ENCODE assay signal across 10 mouse cellular contexts in the genomic region with DNA sequence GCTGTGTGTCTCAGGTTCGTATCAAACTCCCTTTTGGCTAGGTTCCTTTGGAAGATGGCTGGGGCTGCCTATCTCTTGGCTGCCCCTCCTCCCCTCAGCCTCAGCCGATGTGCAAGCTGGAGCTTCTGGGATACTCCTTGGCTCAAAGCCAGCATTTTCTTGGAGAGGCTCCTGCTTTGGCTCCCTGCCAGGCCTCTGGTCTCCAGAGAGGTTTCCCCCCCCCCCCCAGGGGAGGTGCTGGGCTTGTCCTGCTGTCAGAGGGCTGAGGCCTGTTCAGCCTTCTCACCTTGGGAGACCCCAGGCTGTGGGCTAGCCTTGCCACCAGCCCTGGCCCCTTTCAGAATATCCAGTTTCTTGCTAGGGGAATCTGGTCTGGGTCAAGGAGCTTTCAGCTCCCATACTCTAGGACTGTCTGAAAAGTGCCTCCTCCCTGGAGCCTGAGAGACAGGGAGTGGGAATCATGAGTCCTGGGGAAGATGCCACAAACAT. TPM values are rescaled to one million over a fixed set of nuclear protein-coding genes. Genes with fewer than 3 reads are reported as not detected.
DNase-seq lines count a peak whose midpoint lies in the region; ATAC-seq and TF ChIP-seq lines count a peak whose summit lies in the region.
"Had no signal": no experiment of that assay in that cellular context is flagged by ENCODE, and none has a peak within 500 bp of the region (broad histone marks: within the 10 kb centered on the region; RNA-seq: fewer than 3 reads in every experiment).

No protein-coding gene starts in this region.

- no peak overlapping the region for H3K9ac ChIP-seq in heart, embryonic 15.5 days
- H3K9ac ChIP-seq: embryonic facial prominence, embryonic 13.5 days; liver, embryonic 15.5 days had no signal

- H3K4me3 ChIP-seq in heart, embryonic 15.5 days, result no peak overlapping the region
- H3K4me3 ChIP-seq in thymus, adult 2 months (ENCODE audit: control insufficient read depth, insufficient read depth, low read length), result no peak overlapping the region
- H3K4me3 ChIP-seq: embryonic facial prominence, embryonic 13.5 days; liver, embryonic 15.5 days had no signal

- ATAC-seq in heart, embryonic 15.5 days (replicated peaks; ENCODE audit: insufficient number of reproducible peaks, insufficient read depth, low FRiP score, low read depth), result peak; percentile 74

- no peaks in the 10 kb centered on the region for H3K9me3 ChIP-seq in heart, embryonic 15.5 days (replicated peaks)
- H3K9me3 ChIP-seq: embryonic facial prominence, embryonic 13.5 days; liver, embryonic 15.5 days had no signal

- H3K4me1 ChIP-seq in heart, embryonic 15.5 days (replicated peaks), result peaks cover 24% of the 10 kb centered on the region
- no peaks in the 10 kb centered on the region for H3K4me1 ChIP-seq in thymus, adult 2 months (replicated peaks; ENCODE audit: control insufficient read depth, insufficient read depth, low read length)

- no peaks in the 10 kb centered on the region for H3K36me3 ChIP-seq in heart, embryonic 15.5 days
- no peaks in the 10 kb centered on the region for H3K36me3 ChIP-seq in thymus, adult 2 months (ENCODE audit: control insufficient read depth, insufficient read depth, low read length)
- H3K36me3 ChIP-seq: embryonic facial prominence, embryonic 13.5 days; liver, embryonic 15.5 days had no signal

- TF ChIP-seq POLR2A in thymus, adult 2 months (IDR thresholded peaks at IDR 0.05; ENCODE audit: control insufficient read depth, extremely low read depth, insufficient read depth, low read length, poor library complexity), result no peak

- 9% methylated on average over 2 of the region's 2 CpGs for WGBS in heart, embryonic 15.5 days
- 64% methylated on average over 2 of the region's 2 CpGs for WGBS in thymus, adult 2 months

- intact Hi-C loops in left cerebral cortex, postnatal 14 days (cut with DNase I), result no loop called here

- H3K27me3 ChIP-seq in heart, embryonic 15.5 days, result peaks cover 75% of the 10 kb centered on the region
- H3K27me3 ChIP-seq in thymus, adult 2 months (ENCODE audit: control insufficient read depth, insufficient read depth, low read length), result no peaks in the 10 kb centered on the region; the same call in 1 of the 2 replicates

- no peak overlapping the region for H3K4me2 ChIP-seq in heart, embryonic 15.5 days
- H3K4me2 ChIP-seq: embryonic facial prominence, embryonic 13.5 days; liver, embryonic 15.5 days had no signal

- no peak for TF ChIP-seq CTCF in thymus, adult 2 months (IDR thresholded peaks at IDR 0.05; ENCODE audit: borderline replicate concordance, control insufficient read depth, extremely low read depth, insufficient read depth, low read length, poor library complexity)

- peak; percentile 81 to 91 for DNase-seq in frontal cortex, adult 2 months (ENCODE audit: extremely low spot score in 1 of 2, low spot score in 1 of 2)
- no peak for DNase-seq in frontal cortex, postnatal 25 days (ENCODE audit: low spot score in 2 of 2)
- peak; percentile 40 for DNase-seq in 3134 (ENCODE audit: extremely low read depth, insufficient read length, low spot score)
- peak; percentile 86 to 90 for DNase-seq in cerebellum, postnatal 10 days
- peak; percentile 89 to 96 for DNase-seq in left cerebral cortex, postnatal 14 days (ENCODE audit: low spot score in 2 of 2)
- peak; percentile 79 for DNase-seq in right cerebral cortex, adult 2 months (ENCODE audit: low spot score in 2 of 2)
- no peak for DNase-seq in thymus, adult 2 months

- 0 out of 2 replicates have a peak overlapping the region, but pooled peaks have one; percentile 11 for H3K27ac ChIP-seq in heart, embryonic 15.5 days
- no peak overlapping the region for H3K27ac ChIP-seq in thymus, adult 2 months (ENCODE audit: control insufficient read depth, insufficient read depth, low read length)
- H3K27ac ChIP-seq: embryonic facial prominence, embryonic 13.5 days; liver, embryonic 15.5 days had no signal

RNA-seq across cellular contexts. Expression of a gene that starts 54.1 kb away (rescaled TPM):
- polyA plus RNA-seq in frontal cortex, adult 2 months (2012; rRNA removed), result 73.0 and 84.6 TPM in 2 replicates
- 23.7 and 32.6 TPM in 2 replicates for polyA plus RNA-seq in heart, embryonic 15.5 days (2015; fragmentation: Nextera tagmentation; extraction: Ambion mirVana)
- total RNA-seq in left cerebral cortex, postnatal 14 days (2021), result 10 to 100 TPM; 84.3 to 90.1 TPM
- 152 and 164 TPM in 2 replicates for polyA plus RNA-seq in thymus, adult 2 months (2012; rRNA removed)

Comparison
In these comparisons a context has a peak if more than half of its experiments do, and no peak if none do; other contexts are left out.
1. DNase-seq: peak in frontal cortex, adult 2 months (2 of 2), 3134 (single experiment), cerebellum, postnatal 10 days (2 of 2), left cerebral cortex, postnatal 14 days (2 of 2) and right cerebral cortex, adult 2 months (2 of 2); none in frontal cortex, postnatal 25 days (0 of 2) and thymus, adult 2 months (single experiment).